Mouse (Mus musculus): ENCODE measurements around the gene Pgm1. TPM values are rescaled to one million over a fixed set of nuclear protein-coding genes. Genes with fewer than 3 reads are reported as not detected.
A peak's percentile ranks its signal among the peaks of the same experiment; 100 is the strongest.

Pgm1 gene
- total and polyA plus RNA-seq, 2 experiments from 2014 or later, result 125 to 128 TPM

DNA sequence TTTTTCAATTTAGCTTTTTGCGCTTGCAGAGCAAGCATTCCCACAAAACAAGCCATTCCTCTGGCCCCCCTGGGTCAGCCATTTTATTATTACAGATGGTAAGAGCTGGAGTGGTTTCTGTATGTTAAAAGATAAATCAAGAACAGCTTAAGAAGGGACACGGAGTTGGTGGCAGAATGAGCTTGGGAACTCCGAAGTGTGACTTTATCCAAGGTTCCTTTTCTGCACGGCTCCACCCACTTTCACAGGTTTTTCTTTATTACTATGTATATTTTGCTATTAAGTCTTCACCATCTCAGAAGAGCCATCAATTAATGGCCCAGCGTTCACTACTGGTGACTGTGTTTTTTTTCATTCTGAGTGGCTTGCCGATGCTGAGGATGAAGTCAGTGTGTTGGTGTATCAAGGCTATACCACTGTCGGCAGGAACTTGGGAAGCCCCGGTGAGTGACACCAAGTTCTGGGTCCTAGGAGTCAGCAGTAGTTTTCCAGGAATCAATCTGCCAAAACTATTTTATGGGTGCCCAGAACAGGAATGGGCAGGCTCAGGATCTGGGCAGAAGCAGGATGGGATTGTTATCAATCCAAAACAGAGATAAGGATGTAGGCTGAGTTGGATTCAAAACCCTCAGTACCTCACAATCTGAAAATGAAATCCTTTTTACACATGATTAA is 83.3 kb downstream of the Pgm1 start:
- WGBS, result 80% methylated on average over 8 of the region's 8 CpGs
- no peak for TF ChIP-seq CTCF (IDR thresholded peaks at IDR 0.05; ENCODE audit: low read depth)

GRCm38 (mm10) chr4:100027773-100028172 is 98.6 kb downstream of the Pgm1 start:
- H3K36me3 ChIP-seq (ENCODE audit: insufficient read depth, low read length), result no peaks in the 10 kb centered on the region
- H3K4me3 ChIP-seq (ENCODE audit: low read length), result no peak overlapping the region
- no peak overlapping the region for H3K27ac ChIP-seq
- no peak for ATAC-seq
- no peak for TF ChIP-seq CTCF (IDR thresholded peaks at IDR 0.05; ENCODE audit: low read depth)
- no peaks in the 10 kb centered on the region for H3K4me1 ChIP-seq (ENCODE audit: insufficient read depth, low read length)
- H3K9ac ChIP-seq (replicated peaks; ENCODE audit: low read length), result no peak overlapping the region
- H3K27me3 ChIP-seq (ENCODE audit: insufficient read depth, low read length), result no peaks in the 10 kb centered on the region
- H3K9me3 ChIP-seq (ENCODE audit: low read length), result no peaks in the 10 kb centered on the region
- no peak for DNase-seq (ENCODE audit: low spot score)
- 74% methylated on average over 3 of the region's 3 CpGs for WGBS
- H3K4me2 ChIP-seq (ENCODE audit: low read depth, low read length), result no peak overlapping the region

More for the DNA sequence above, 83.3 kb downstream of the Pgm1 start:
- no peaks in the 10 kb centered on the region for H3K9me3 ChIP-seq (ENCODE audit: low read length)
- DNase-seq (ENCODE audit: low spot score), result no peak
- no peak overlapping the region for H3K9ac ChIP-seq (replicated peaks; ENCODE audit: low read length)
- no peak overlapping the region for H3K4me3 ChIP-seq (ENCODE audit: low read length)
- H3K36me3 ChIP-seq (ENCODE audit: insufficient read depth, low read length), result no peaks in the 10 kb centered on the region
- H3K27me3 ChIP-seq (ENCODE audit: insufficient read depth, low read length), result no peaks in the 10 kb centered on the region
- H3K4me2 ChIP-seq (ENCODE audit: low read depth, low read length), result no peak overlapping the region
- no peak for ATAC-seq
- peaks cover 3% of the 10 kb centered on the region; the same call in 1 of the 2 replicates for H3K4me1 ChIP-seq (ENCODE audit: insufficient read depth, low read length)
- H3K27ac ChIP-seq, result no peak overlapping the region

DNA sequence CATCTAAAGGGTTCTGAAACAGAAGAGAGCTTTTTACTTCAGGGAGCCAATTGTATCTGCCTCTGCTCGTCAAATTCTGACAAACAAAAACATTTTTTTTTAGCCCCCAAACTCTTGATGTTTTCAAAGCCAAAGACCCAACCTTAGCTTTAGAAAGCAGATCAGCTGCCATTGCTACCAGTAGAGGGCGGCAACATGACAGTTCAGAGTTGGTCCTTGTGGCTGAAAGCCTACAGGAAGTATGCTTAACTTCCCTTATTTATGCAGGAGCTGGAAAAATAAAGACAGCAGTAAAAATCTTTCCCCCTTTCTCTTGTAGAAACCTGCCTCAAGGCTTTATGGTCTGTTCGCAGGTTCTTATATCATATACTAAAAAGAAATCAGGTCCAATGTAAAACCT is 99.4 kb downstream of the Pgm1 start:
- no peak overlapping the region for H3K4me3 ChIP-seq (ENCODE audit: low read length)
- no peaks in the 10 kb centered on the region for H3K27me3 ChIP-seq (ENCODE audit: insufficient read depth, low read length)
- no peak for ATAC-seq
- WGBS, result 16% methylated on average over 3 of the region's 3 CpGs
- H3K9ac ChIP-seq (replicated peaks; ENCODE audit: low read length), result no peak overlapping the region
- H3K27ac ChIP-seq, result no peak overlapping the region
- H3K4me2 ChIP-seq (ENCODE audit: low read depth, low read length), result no peak overlapping the region
- peak; percentile 92 for DNase-seq (ENCODE audit: low spot score)
- no peaks in the 10 kb centered on the region for H3K9me3 ChIP-seq (ENCODE audit: low read length)
- no peaks in the 10 kb centered on the region for H3K4me1 ChIP-seq (ENCODE audit: insufficient read depth, low read length)
- H3K36me3 ChIP-seq (ENCODE audit: insufficient read depth, low read length), result no peaks in the 10 kb centered on the region
- peak; percentile 91 for TF ChIP-seq CTCF (IDR thresholded peaks at IDR 0.05; ENCODE audit: low read depth)

DNA sequence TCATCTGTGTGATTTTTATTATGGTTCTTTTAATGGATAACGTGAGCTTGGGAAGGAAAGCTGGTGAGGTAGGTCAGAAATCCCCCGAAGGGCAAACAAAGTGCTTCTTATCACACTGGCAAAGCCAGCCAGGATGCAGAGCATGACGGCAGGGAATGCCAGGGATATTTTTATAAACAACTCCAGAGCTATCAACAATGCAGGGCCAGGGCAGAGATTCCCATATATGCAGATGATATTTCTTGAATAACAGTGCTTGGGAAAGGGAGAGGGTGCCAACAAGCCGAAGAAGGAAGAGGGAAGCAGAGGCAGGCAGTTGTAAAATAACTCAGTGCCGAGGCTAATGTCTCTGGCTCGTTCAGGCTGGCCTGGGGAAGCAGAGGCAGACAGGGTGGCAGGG is 102.1 kb downstream of the Pgm1 start:
- Histone ChIP-seq H3K36me3 (ENCODE audit: insufficient read depth, low read length) (no peaks in the 10 kb centered on the region), H3K27me3 (ENCODE audit: insufficient read depth, low read length) (no peaks in the 10 kb centered on the region), H3K4me1 (ENCODE audit: insufficient read depth, low read length) (no peaks in the 10 kb centered on the region), H3K4me3 (ENCODE audit: low read length) (no peak overlapping the region), H3K9ac (replicated peaks; ENCODE audit: low read length) (no peak overlapping the region), H3K27ac (no peak overlapping the region), H3K9me3 (ENCODE audit: low read length) (no peaks in the 10 kb centered on the region), H3K4me2 (ENCODE audit: low read depth, low read length) (no peak overlapping the region)
- DNase-seq (ENCODE audit: low spot score), result no peak
- WGBS, result 73% methylated on average over 6 of the region's 6 CpGs
- ATAC-seq, result no peak
- TF ChIP-seq CTCF (IDR thresholded peaks at IDR 0.05; ENCODE audit: low read depth), result no peak

- H3K4me3 ChIP-seq (ENCODE audit: low read length), result no peak overlapping the region
- H3K9me3 ChIP-seq (ENCODE audit: low read length), result no peaks in the 10 kb centered on the region
- no peak overlapping the region for H3K27ac ChIP-seq
- H3K36me3 ChIP-seq (ENCODE audit: insufficient read depth, low read length), result no peaks in the 10 kb centered on the region
- DNase-seq (ENCODE audit: low spot score), result no peak
- H3K9ac ChIP-seq (replicated peaks; ENCODE audit: low read length), result no peak overlapping the region
- no peak for ATAC-seq
- H3K27me3 ChIP-seq (ENCODE audit: insufficient read depth, low read length), result no peaks in the 10 kb centered on the region
- no peaks in the 10 kb centered on the region for H3K4me1 ChIP-seq (ENCODE audit: insufficient read depth, low read length)
- whole genome bisulfite sequencing, result 71% methylated on average over 7 of the region's 7 CpGs
- H3K4me2 ChIP-seq (ENCODE audit: low read depth, low read length), result no peak overlapping the region
- no peak for TF ChIP-seq CTCF (IDR thresholded peaks at IDR 0.05; ENCODE audit: low read depth)
Observed at GRCm38 (mm10) chr4:100032608-100033007, 103.4 kb downstream of the Pgm1 start.

DNA sequence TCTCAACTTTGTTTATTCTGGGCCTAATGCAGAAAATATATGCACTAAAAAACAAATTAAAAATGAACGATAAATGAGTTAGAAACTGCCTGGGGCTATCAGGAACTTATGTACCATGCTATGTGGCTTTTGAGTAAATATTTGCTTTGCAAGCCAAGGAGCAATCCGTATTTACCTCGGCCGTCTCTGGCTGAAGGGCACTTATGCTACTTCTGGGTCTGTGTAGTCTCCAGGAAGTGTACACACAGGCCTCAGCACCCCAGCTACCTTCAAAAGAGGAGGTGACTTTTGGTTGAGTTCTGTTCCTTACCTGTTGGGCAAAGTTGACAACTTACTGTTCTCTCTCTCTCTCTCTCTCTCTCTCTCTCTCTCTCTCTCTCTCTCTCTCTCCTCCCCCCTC is 104.7 kb downstream of the Pgm1 start:
- no peak for TF ChIP-seq CTCF (IDR thresholded peaks at IDR 0.05; ENCODE audit: low read depth)
- Histone ChIP-seq H3K27me3 (ENCODE audit: insufficient read depth, low read length) (no peaks in the 10 kb centered on the region), H3K4me3 (ENCODE audit: low read length) (no peak overlapping the region), H3K27ac (no peak overlapping the region), H3K9ac (replicated peaks; ENCODE audit: low read length) (no peak overlapping the region), H3K9me3 (ENCODE audit: low read length) (no peaks in the 10 kb centered on the region), H3K36me3 (ENCODE audit: insufficient read depth, low read length) (no peaks in the 10 kb centered on the region), H3K4me1 (ENCODE audit: insufficient read depth, low read length) (no peaks in the 10 kb centered on the region), H3K4me2 (ENCODE audit: low read depth, low read length) (no peak overlapping the region)
- 86% methylated on average over 4 of the region's 4 CpGs for WGBS
- DNase-seq (ENCODE audit: low spot score), result no peak
- no peak for ATAC-seq

GRCm38 (mm10) chr4:100034971-100035370 is 105.8 kb downstream of the Pgm1 start:
- Histone ChIP-seq H3K36me3 (ENCODE audit: insufficient read depth, low read length) (no peaks in the 10 kb centered on the region), H3K9me3 (ENCODE audit: low read length) (no peaks in the 10 kb centered on the region), H3K4me2 (ENCODE audit: low read depth, low read length) (no peak overlapping the region), H3K27ac (no peak overlapping the region), H3K9ac (replicated peaks; ENCODE audit: low read length) (no peak overlapping the region), H3K27me3 (ENCODE audit: insufficient read depth, low read length) (no peaks in the 10 kb centered on the region), H3K4me3 (ENCODE audit: low read length) (no peak overlapping the region), H3K4me1 (ENCODE audit: insufficient read depth, low read length) (no peaks in the 10 kb centered on the region)
- 84% methylated on average over 6 of the region's 6 CpGs for WGBS
- no peak for ATAC-seq
- no peak for DNase-seq (ENCODE audit: low spot score)
- TF ChIP-seq CTCF (IDR thresholded peaks at IDR 0.05; ENCODE audit: low read depth), result no peak

All from hindbrain, postnatal 0 days (tissue).